Mouse (Mus musculus): ENCODE data around the gene Slc9a3r1.
A peak's percentile ranks its signal among the peaks of the same experiment; 100 is the strongest.

The Slc9a3r1 gene

GRCm38 (mm10) chr11:115162832-115163480, at the start of gene Slc9a3r1:
Gene Slc9a3r1, plus strand, starts transcription at chr11:115163341.
- peak; percentile 97 for DNase-seq (ENCODE audit: extremely low spot score, low spot score)

- no peak for DNase-seq (ENCODE audit: extremely low spot score, low spot score)
Measured at GRCm38 (mm10) chr11:115119409-115119808, 43.7 kb upstream of the Slc9a3r1 start.

GRCm38 (mm10) chr11:115128483-115128882, 34.7 kb upstream of the Slc9a3r1 start:
- DNase-seq (ENCODE audit: extremely low spot score, low spot score) = no peak

- DNase-seq (ENCODE audit: extremely low spot score, low spot score) = no peak
Measured at GRCm38 (mm10) chr11:115129508-115130126, 33.5 kb upstream of the Slc9a3r1 start.

GRCm38 (mm10) chr11:115131768-115132381, 31.3 kb upstream of the Slc9a3r1 start:
- no peak for DNase-seq (ENCODE audit: extremely low spot score, low spot score)

- no peak for DNase-seq (ENCODE audit: extremely low spot score, low spot score)
Measured at GRCm38 (mm10) chr11:115133800-115134199, 29.3 kb upstream of the Slc9a3r1 start, which contains the start of gene Cd300lf. Gene Cd300lf, minus strand, starts transcription at chr11:115133992.

GRCm38 (mm10) chr11:115138597-115139262, 24.4 kb upstream of the Slc9a3r1 start:
- no peak for DNase-seq (ENCODE audit: extremely low spot score, low spot score)

- DNase-seq (ENCODE audit: extremely low spot score, low spot score) = no peak
Measured at GRCm38 (mm10) chr11:115141970-115142369, 21.2 kb upstream of the Slc9a3r1 start.

- DNase-seq (ENCODE audit: extremely low spot score, low spot score) = no peak
Measured at GRCm38 (mm10) chr11:115147813-115148212, 15.3 kb upstream of the Slc9a3r1 start.

- DNase-seq (ENCODE audit: extremely low spot score, low spot score) = no peak
Measured at GRCm38 (mm10) chr11:115150741-115151254, 12.3 kb upstream of the Slc9a3r1 start.

- peak; percentile 89 for DNase-seq (ENCODE audit: extremely low spot score, low spot score)
Measured at GRCm38 (mm10) chr11:115151755-115152429, 11.2 kb upstream of the Slc9a3r1 start.

GRCm38 (mm10) chr11:115153088-115153487, 10.1 kb upstream of the Slc9a3r1 start:
- no peak for DNase-seq (ENCODE audit: extremely low spot score, low spot score)

- peak; percentile 83 for DNase-seq (ENCODE audit: extremely low spot score, low spot score)
Measured at GRCm38 (mm10) chr11:115153699-115154292, 9.3 kb upstream of the Slc9a3r1 start.

GRCm38 (mm10) chr11:115155053-115155634, 8.0 kb upstream of the Slc9a3r1 start:
- no peak for DNase-seq (ENCODE audit: extremely low spot score, low spot score)

GRCm38 (mm10) chr11:115157933-115158719, 5.0 kb upstream of the Slc9a3r1 start:
- no peak for DNase-seq (ENCODE audit: extremely low spot score, low spot score)

GRCm38 (mm10) chr11:115160016-115160797, 2.9 kb upstream of the Slc9a3r1 start:
- peak; percentile 69 for DNase-seq (ENCODE audit: extremely low spot score, low spot score)

- peak; percentile 81 for DNase-seq (ENCODE audit: extremely low spot score, low spot score)
Measured at GRCm38 (mm10) chr11:115160883-115161577, 2.1 kb upstream of the Slc9a3r1 start.

- no peak for DNase-seq (ENCODE audit: extremely low spot score, low spot score)
Measured at GRCm38 (mm10) chr11:115161578-115162204, 1.4 kb upstream of the Slc9a3r1 start.

All from neural tube, embryonic 10.5 days (tissue).